Mouse (Mus musculus): ENCODE data around the gene Fnbp4. TPM values are rescaled to one million over a fixed set of nuclear protein-coding genes. Genes with fewer than 3 reads are reported as not detected.

Gene Fnbp4
- total and polyA plus RNA-seq, 3 experiments = 33.6 to 74.0 (median 48.8) TPM

- Histone ChIP-seq H3K27me3 (replicated peaks) (no peaks in the 10 kb centered on the region), H3K79me2 (replicated peaks; ENCODE audit: control insufficient read depth, extremely low read depth, insufficient read depth, poor library complexity, severe bottlenecking) (0 out of 2 replicates have a peak, but pooled peaks cover 6% of the 10 kb centered on the region), H3K4me2 (ENCODE audit: insufficient read depth, low read depth, poor library complexity, severe bottlenecking) (no peak overlapping the region), H3K4me3 (replicated peaks in 1 of 3; ENCODE audit: low read depth in 2 of 3, low read length in 2 of 3, poor library complexity in 1 of 3) (no peak overlapping the region), H3K9ac (ENCODE audit: insufficient read depth, low read depth) (no peak overlapping the region), H3K4me1 (ENCODE audit: control insufficient read depth in 1 of 2, insufficient read depth in 2 of 2) (peaks cover 0 to 52% of the 10 kb centered on the region in 2 experiments; a peak in 2 of 4 replicates), H3K36me3 (replicated peaks in 1 of 2; ENCODE audit: control insufficient read depth in 1 of 2, insufficient read depth in 1 of 2, low read length in 1 of 2) (peaks cover 31 to 56% of the 10 kb centered on the region in 2 experiments), H3K9me3 (replicated peaks; ENCODE audit: low read length) (no peaks in the 10 kb centered on the region), H3K27ac (ENCODE audit: insufficient read depth, low read depth) (no peak overlapping the region)
- in situ Hi-C loops (cut with MboI; ENCODE audit: low pct_ligation_motif_present, low pct_unique_long_range_greater_than_20kb, low sequenced_read_pairs) (no loop called here), dilution Hi-C loops (cut with MboI; ENCODE audit: extremely low pct_ligation_motif_present, extremely low pct_unique_long_range_greater_than_20kb, low sequenced_read_pairs) (no loop called here)
- TF ChIP-seq POLR2AphosphoS2 (IDR thresholded peaks at IDR 0.05; ENCODE audit: low read depth, low read length) (peak; percentile 69; the same call in 1 of the 2 replicates), CHD1 (IDR thresholded peaks at IDR 0.05; ENCODE audit: low read depth, low read length) (no peak)
- DNase-seq (ENCODE audit: extremely low read depth) = peak; percentile 40
Observed at GRCm38 (mm10) chr2:90781938-90782337, 36.8 kb downstream of the Fnbp4 start.

GRCm38 (mm10) chr2:90782458-90782857 lies 37.3 kb downstream of the Fnbp4 start, which contains the start of gene Agbl2:
Gene Agbl2 (plus strand): TSS chr2:90782727.
- Histone ChIP-seq H3K79me2 (replicated peaks; ENCODE audit: control insufficient read depth, extremely low read depth, insufficient read depth, poor library complexity, severe bottlenecking) (0 out of 2 replicates have a peak, but pooled peaks cover 6% of the 10 kb centered on the region), H3K9ac (ENCODE audit: insufficient read depth, low read depth) (no peak within 1 kb of the TSS), H3K27me3 (replicated peaks) (no peaks in the 10 kb centered on the region), H3K27ac (ENCODE audit: insufficient read depth, low read depth) (no peak within 1 kb of the TSS), H3K4me1 (ENCODE audit: control insufficient read depth in 1 of 2, insufficient read depth in 2 of 2) (peaks cover 0 to 49% of the 10 kb centered on the region in 2 experiments; a peak in 2 of 4 replicates), H3K4me3 (replicated peaks in 1 of 3; ENCODE audit: low read depth in 2 of 3, low read length in 2 of 3, poor library complexity in 1 of 3) (no peak within 1 kb of the TSS), H3K4me2 (ENCODE audit: insufficient read depth, low read depth, poor library complexity, severe bottlenecking) (peak within 1 kb of the TSS; percentile 21; the same call in 1 of the 2 replicates), H3K36me3 (replicated peaks in 1 of 2; ENCODE audit: control insufficient read depth in 1 of 2, insufficient read depth in 1 of 2, low read length in 1 of 2) (peaks cover 27 to 52% of the 10 kb centered on the region in 2 experiments), H3K9me3 (replicated peaks; ENCODE audit: low read length) (no peaks in the 10 kb centered on the region)
- in situ Hi-C loops (cut with MboI; ENCODE audit: low pct_ligation_motif_present, low pct_unique_long_range_greater_than_20kb, low sequenced_read_pairs) = no loop called here
- no peak for DNase-seq (ENCODE audit: extremely low read depth)
- no peak for TF ChIP-seq CHD1 (IDR thresholded peaks at IDR 0.05; ENCODE audit: low read depth, low read length)
- TF ChIP-seq MYC (IDR thresholded peaks at IDR 0.05; ENCODE audit: low read depth, low read length) = no peak
- TF ChIP-seq TCF12 (IDR thresholded peaks at IDR 0.05; ENCODE audit: low read depth, low read length) = no peak
- TF ChIP-seq POLR2A (IDR thresholded peaks at IDR 0.05; ENCODE audit: low read depth, low read length) = no peak
- no peak for TF ChIP-seq MAFK (IDR thresholded peaks at IDR 0.05; ENCODE audit: insufficient replicate concordance, low read length)
- no peak for TF ChIP-seq ZC3H11A (IDR thresholded peaks at IDR 0.05; ENCODE audit: low read depth, low read length)
- no peak for TF ChIP-seq NELFE (IDR thresholded peaks at IDR 0.05; ENCODE audit: low read depth, low read length)
- no peak for TF ChIP-seq USF1 (IDR thresholded peaks at IDR 0.05; ENCODE audit: low read depth, low read length)
- no peak for TF ChIP-seq SMC3 (IDR thresholded peaks at IDR 0.05; ENCODE audit: low read depth, low read length)
- TF ChIP-seq EP300 (IDR thresholded peaks at IDR 0.05; ENCODE audit: low read length) = no peak
- TF ChIP-seq JUND (conservative IDR thresholded peaks at IDR 0.05; ENCODE audit: low read depth, low read length) = no peak
- no peak for TF ChIP-seq ZMIZ1 (IDR thresholded peaks at IDR 0.05; ENCODE audit: low read depth, low read length)
- TF ChIP-seq ZNF384 (IDR thresholded peaks at IDR 0.05; ENCODE audit: low read depth, low read length) = no peak
- no peak for TF ChIP-seq POLR2AphosphoS2 (IDR thresholded peaks at IDR 0.05; ENCODE audit: low read depth, low read length)
- TF ChIP-seq HCFC1 (IDR thresholded peaks at IDR 0.05; ENCODE audit: low read depth, low read length) = no peak
- no peak for TF ChIP-seq NRF1 (IDR thresholded peaks at IDR 0.05; ENCODE audit: low read depth, low read length)
- TF ChIP-seq CHD2 (IDR thresholded peaks at IDR 0.05; ENCODE audit: low read length) = no peak
- no peak for TF ChIP-seq MEF2A (IDR thresholded peaks at IDR 0.05; ENCODE audit: borderline replicate concordance, low read depth, low read length)
- dilution Hi-C loops (cut with MboI; ENCODE audit: extremely low pct_ligation_motif_present, extremely low pct_unique_long_range_greater_than_20kb, low sequenced_read_pairs) = no loop called here
